Mouse (Mus musculus) layer of hippocampus, adult 2 months (tissue): ENCODE data around the gene Zfp574. TPM values are rescaled to one million over a fixed set of nuclear protein-coding genes. Genes with fewer than 3 reads are reported as not detected.
A peak's percentile ranks its signal among the peaks of the same experiment; 100 is the strongest.
"Not testable (repeated sequence)": the region's sequence is repeated elsewhere in the genome, so short reads cannot be mapped to it uniquely, and the experiment has no call there.

ENCODE experiments used
- DNase-seq, 2 experiments: peaks; one replicate each; pipeline ENCODE4 v3.0.0; 2022; ENCODE audit warnings: low spot score in 2 of 2
- H3K27ac ChIP-seq: fragments of 200-600 bp; 2 replicates; pipeline ENCODE4 v1.8.1; 2022
- H3K4me3 ChIP-seq: fragments of 200-600 bp; 2 replicates; pipeline ENCODE4 v1.8.1; 2022; ENCODE audit warnings: mild to moderate bottlenecking
- CTCF ChIP-seq: fragments of 200-600 bp; conservative IDR thresholded peaks from 2 replicates; pipeline ENCODE4 v1.8.1; 2022; ENCODE audit warnings: antibody characterized with exemption, mild to moderate bottlenecking, moderate library complexity
- long read RNA-seq, 2 experiments: library from polyadenylated mRNA; stranded (forward); transcript quantifications; one replicate each; pipeline ENCODE4 v2.0.0; 2021; ENCODE audit warnings: borderline mapping rate in 2 of 2
- total RNA-seq, 2 experiments: library from RNA; stranded (reverse); gene quantifications; 2 replicates each; pipeline ENCODE4 v1.2.3; 2021

Gene Zfp574
- total RNA-seq: 10 to 100 TPM; 29.3 to 30.3 TPM
- long read RNA-seq, experiment 1, full-length matches to known transcripts: 31 of 48 reads
- long read RNA-seq, experiment 1, partial matches to known transcripts: 0 of 48 reads
- long read RNA-seq, experiment 1, other reads (novel, unspliced or antisense): 17 of 48 reads
- long read RNA-seq, experiment 2, full-length matches to known transcripts: 42 of 58 reads
- long read RNA-seq, experiment 2, partial matches to known transcripts: 11 of 58 reads
- long read RNA-seq, experiment 2, other reads (novel, unspliced or antisense): 5 of 58 reads

- DNase-seq: no peak
- peak within 1 kb of the TSS; percentile 84 for H3K4me3 ChIP-seq
- no peak for TF ChIP-seq CTCF
- H3K27ac ChIP-seq: peak within 1 kb of the TSS; percentile 99
Observed at GRCm38 (mm10) chr7:25071979-25072715, at the start of gene Zfp574, which contains the start of gene Grik5. Zfp574 (plus strand) TSS chr7:25072567. Grik5 (minus strand) TSS chr7:25072346.

- TF ChIP-seq CTCF: peak; percentile 62
- DNase-seq: no peak
- H3K27ac ChIP-seq: no peak overlapping the region
- H3K4me3 ChIP-seq: no peak overlapping the region
Observed at GRCm38 (mm10) chr7:25025855-25026439, 46.4 kb upstream of the Zfp574 start.

DNA sequence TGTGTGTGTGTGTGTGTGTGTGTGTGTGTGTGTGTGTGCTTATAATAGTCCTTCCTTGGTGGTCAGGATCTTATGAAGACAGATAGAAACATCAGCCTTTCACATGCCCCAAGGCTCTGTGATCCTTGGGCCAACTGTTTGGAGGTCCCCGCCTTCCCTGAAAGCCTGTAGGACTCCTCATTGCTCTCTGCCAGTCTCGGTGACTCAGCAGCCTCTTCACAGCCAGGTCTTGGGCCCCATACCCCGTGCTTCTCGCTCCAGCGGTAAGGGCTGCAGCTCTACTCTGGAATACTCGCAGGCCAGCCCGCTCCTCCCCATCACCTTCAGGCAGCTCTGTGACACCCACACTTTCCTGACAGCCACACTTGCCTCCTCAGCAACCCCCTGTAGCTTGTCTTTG lies 45.9 kb upstream of the Zfp574 start:
- Histone ChIP-seq H3K4me3 (no peak overlapping the region), H3K27ac (peak overlapping the region; percentile 36; the same call in 1 of the 2 replicates)
- TF ChIP-seq CTCF: no peak
- DNase-seq: no peak

DNA sequence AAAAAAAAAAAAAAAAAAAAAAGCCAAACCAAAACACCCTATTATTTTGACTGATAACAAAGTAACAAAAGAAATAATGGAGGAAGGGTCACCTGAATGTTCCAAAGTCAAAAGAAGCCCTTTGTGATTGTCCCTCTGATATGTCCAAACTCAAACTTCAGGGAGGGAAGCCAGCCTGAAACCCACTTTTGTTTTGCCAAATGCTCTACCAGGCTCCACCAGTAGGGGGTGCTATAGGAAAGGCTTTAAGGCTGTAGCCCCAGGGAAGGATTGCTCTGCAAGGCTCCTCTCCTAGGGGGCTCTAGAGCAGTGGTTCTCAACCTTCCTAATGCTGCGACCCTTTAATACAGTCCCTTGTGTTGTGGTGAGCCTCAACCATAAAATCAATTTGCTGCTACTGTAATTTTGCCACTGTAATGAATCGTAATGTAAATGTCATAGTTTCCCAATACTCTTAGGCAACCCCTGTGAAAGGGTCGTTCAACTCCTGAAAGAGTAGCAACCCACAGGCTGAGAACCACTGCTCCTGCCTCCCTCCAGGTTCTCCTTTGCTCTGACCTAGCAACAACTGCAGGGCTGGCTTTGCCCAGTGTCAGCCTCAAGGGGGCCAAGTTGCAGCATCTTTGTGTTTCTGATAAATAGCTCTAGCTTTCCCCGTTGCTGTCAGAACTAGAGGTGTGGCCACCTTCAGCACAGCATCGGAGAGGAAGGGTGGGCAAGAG lies 42.2 kb upstream of the Zfp574 start:
- peak; percentile 69 to 91 for DNase-seq
- Histone ChIP-seq H3K4me3 (no peak overlapping the region), H3K27ac (peak overlapping the region; percentile 19; the same call in 1 of the 2 replicates)
- TF ChIP-seq CTCF: peak; percentile 91

GRCm38 (mm10) chr7:25031528-25031927 lies 40.8 kb upstream of the Zfp574 start:
- no peak for TF ChIP-seq CTCF
- Histone ChIP-seq H3K4me3 (no peak overlapping the region), H3K27ac (no peak overlapping the region)
- DNase-seq: no peak

DNA sequence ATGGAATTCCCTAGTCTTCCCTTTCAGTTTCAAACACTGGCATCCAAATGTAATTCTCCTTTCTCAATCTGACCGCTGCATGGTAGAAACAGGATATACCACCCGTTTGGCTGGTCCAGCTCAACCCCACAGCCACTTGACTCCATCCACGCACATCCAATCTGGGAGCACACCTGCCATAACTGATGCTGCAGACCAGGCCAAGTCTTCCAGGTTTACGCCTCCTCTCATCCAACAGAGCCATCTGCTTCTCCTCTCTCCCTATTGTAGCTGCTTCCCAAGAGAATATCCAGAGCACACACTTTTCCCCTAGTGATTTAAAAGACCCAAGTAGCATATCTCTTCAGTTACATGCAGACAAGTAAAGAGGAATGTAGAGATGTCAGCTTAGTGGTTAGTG lies 37.6 kb upstream of the Zfp574 start:
- DNase-seq: peak; percentile 41 to 66

GRCm38 (mm10) chr7:25035916-25036315 lies 36.5 kb upstream of the Zfp574 start:
- peak; percentile 73 to 87 for DNase-seq
- peak; percentile 98 for TF ChIP-seq CTCF
- Histone ChIP-seq H3K27ac (peak overlapping the region; percentile 83), H3K4me3 (no peak overlapping the region)

More for the DNA sequence above, 37.6 kb upstream of the Zfp574 start:
- Histone ChIP-seq H3K4me3 (no peak overlapping the region), H3K27ac (peak overlapping the region; percentile 83)
- TF ChIP-seq CTCF: no peak

DNA sequence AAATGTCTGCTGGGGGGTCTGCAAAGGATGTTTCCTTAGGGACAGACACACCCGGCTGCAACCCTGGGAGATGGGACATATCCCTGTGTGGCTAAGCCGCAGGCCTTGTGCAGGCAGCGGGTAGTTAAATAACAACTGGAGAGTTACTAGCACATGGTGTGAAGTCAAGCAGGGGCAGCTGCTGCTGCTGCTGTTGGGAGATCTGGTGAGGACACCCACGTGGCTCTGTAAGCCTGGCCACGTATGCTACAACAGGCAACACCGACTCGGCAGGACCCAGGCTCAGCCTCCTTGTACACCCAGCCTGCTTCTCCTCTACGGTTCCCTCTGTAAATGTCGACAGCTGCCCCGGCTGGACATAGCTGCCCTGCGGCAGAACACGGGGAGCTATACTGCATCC lies 30.4 kb upstream of the Zfp574 start:
- DNase-seq: no peak
- Histone ChIP-seq H3K4me3 (no peak overlapping the region), H3K27ac (peak overlapping the region; percentile 54; the same call in 1 of the 2 replicates)
- TF ChIP-seq CTCF: no peak

GRCm38 (mm10) chr7:25044599-25044998 lies 27.8 kb upstream of the Zfp574 start:
- not testable (repeated sequence) for H3K4me3 ChIP-seq, DNase-seq
- peak overlapping the region; percentile 65; the same call in 1 of the 2 replicates for H3K27ac ChIP-seq

GRCm38 (mm10) chr7:25047363-25047762 lies 25.0 kb upstream of the Zfp574 start:
- DNase-seq: peak; percentile 60 to 72
- TF ChIP-seq CTCF: no peak
- Histone ChIP-seq H3K27ac (peak overlapping the region; percentile 67; the same call in 1 of the 2 replicates), H3K4me3 (no peak overlapping the region)

DNA sequence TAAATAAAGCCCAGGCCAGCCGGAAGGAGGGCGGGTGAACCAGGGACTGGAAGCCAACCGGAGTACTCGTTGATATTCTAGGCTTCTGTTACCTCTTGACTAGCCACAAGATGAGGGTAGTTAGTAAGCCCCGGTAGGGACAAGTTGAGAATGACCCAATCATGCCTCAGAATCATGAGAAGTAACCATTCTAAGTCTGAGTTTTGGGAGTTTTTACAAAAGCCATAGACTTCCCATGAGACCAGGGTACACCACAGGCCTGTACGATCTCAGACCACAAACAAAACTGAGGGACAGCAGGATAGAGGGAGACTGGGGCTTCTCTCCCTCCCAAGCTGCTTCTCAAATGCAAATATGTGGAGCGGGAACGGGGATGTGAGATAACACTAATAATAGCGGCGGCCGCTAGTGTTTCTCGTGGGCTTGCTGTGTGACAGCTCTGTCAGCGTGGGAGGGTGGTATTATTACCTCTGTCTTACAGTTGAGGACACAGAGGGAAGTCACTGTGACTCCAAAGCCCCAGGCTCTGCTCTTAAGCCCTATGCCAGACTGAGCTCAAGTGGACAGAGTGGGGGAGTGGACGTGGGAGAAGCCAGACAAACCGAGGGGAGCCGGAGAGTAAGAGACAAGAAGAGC lies 23.0 kb upstream of the Zfp574 start:
- no peak for DNase-seq
- H3K27ac ChIP-seq: peak overlapping the region; percentile 67
- no peak overlapping the region for H3K4me3 ChIP-seq
- no peak for TF ChIP-seq CTCF

GRCm38 (mm10) chr7:25052587-25052986 lies 19.8 kb upstream of the Zfp574 start:
- Histone ChIP-seq H3K4me3 (no peak overlapping the region), H3K27ac (no peak overlapping the region)
- TF ChIP-seq CTCF: no peak
- no peak for DNase-seq
